Mouse (Mus musculus) lung, embryonic 14.5 days (tissue): ENCODE results near the gene Fgfr3. TPM values are rescaled to one million over a fixed set of nuclear protein-coding genes. Genes with fewer than 3 reads are reported as not detected.

Experiments
- ATAC-seq: fragments of 200-750 bp; cut with Nextera tagmentation; 2 replicates; pipeline ENCODE4 v1.8.0; 2017; ENCODE audit warnings: mild to moderate bottlenecking, moderate TSS enrichment, moderate library complexity; ENCODE audit not compliant: insufficient read depth
- DNase-seq: peaks from one replicate; pipeline ENCODE4 v3.0.0-alpha.2; 2015
- H3K27ac ChIP-seq: fragments of 300-500 bp; sonication (generic); 2 replicates; pipeline ENCODE4 v1.5.1; 2014; ENCODE audit warnings: low read depth, mild to moderate bottlenecking, moderate library complexity
- H3K27me3 ChIP-seq: fragments of 300-500 bp; sonication (generic); 2 replicates; pipeline ENCODE4 v1.6.1; 2014; ENCODE audit warnings: low read length, control low read depth; ENCODE audit not compliant: insufficient read depth
- H3K36me3 ChIP-seq: fragments of 300-500 bp; sonication (generic); 2 replicates; pipeline ENCODE4 v1.6.1; 2014; ENCODE audit warnings: control low read depth; ENCODE audit not compliant: insufficient read depth
- H3K4me1 ChIP-seq: fragments of 300-500 bp; sonication (generic); 2 replicates; pipeline ENCODE4 v1.6.1; 2014; ENCODE audit warnings: antibody characterized with exemption, control low read depth; ENCODE audit not compliant: insufficient read depth
- H3K4me2 ChIP-seq: fragments of 300-500 bp; sonication (generic); 2 replicates; pipeline ENCODE4 v1.6.1; 2014; ENCODE audit warnings: mild to moderate bottlenecking
- H3K4me3 ChIP-seq: fragments of 300-500 bp; sonication (generic); 2 replicates; pipeline ENCODE4 v1.5.1; 2014; ENCODE audit warnings: low read depth, low read length
- H3K9ac ChIP-seq: fragments of 300-500 bp; sonication (generic); 2 replicates; pipeline ENCODE4 v1.6.1; 2014
- H3K9me3 ChIP-seq: fragments of 300-500 bp; sonication (generic); 2 replicates; pipeline ENCODE4 v1.6.1; 2016; ENCODE audit warnings: low read depth, low read length, control low read depth
- CTCF ChIP-seq: IDR thresholded peaks from 2 replicates; pipeline ENCODE4 v1.5.1; 2016; ENCODE audit warnings: antibody characterized with exemption, low read depth
- WGBS: fragments of 180-500 bp; shearing (Covaris S2); extraction: QIAGEN DNeasy Blood & Tissue Kit; methylation state at CpG from one replicate; pipeline ENCODE4 v1.1.7; 2014; 5-methylcytosine and 5-hydroxymethylcytosine counted together
- polyA plus RNA-seq: library from polyadenylated mRNA; unstranded; fragments of >200 nt; fragmentation: Nextera tagmentation; extraction: Ambion mirVana; gene quantifications from 2 replicates; pipeline ENCODE4 v1.2.1, GENCODE M21; 2014

The Fgfr3 gene
- polyA plus RNA-seq = 51.0 and 52.5 TPM in 2 replicates

- WGBS = under 1% methylated on average over 68 of the region's 73 CpGs
- H3K36me3 ChIP-seq = peaks cover 8% of the 10 kb centered on the region
- H3K4me1 ChIP-seq = peaks cover 32% of the 10 kb centered on the region
- H3K4me2 ChIP-seq = peak within 1 kb of the TSS; percentile 96
- peak; percentile 91 for DNase-seq
- ATAC-seq = peak; percentile 79
- no peak for TF ChIP-seq CTCF
- H3K27me3 ChIP-seq = peaks cover 17% of the 10 kb centered on the region; the same call in 1 of the 2 replicates
- peak within 1 kb of the TSS; percentile 90 for H3K4me3 ChIP-seq
- no peaks in the 10 kb centered on the region for H3K9me3 ChIP-seq
- H3K27ac ChIP-seq = peak within 1 kb of the TSS; percentile 72
- H3K9ac ChIP-seq = peak within 1 kb of the TSS; percentile 81
Observed at GRCm38 (mm10) chr5:33721541-33722265, at the start of gene Fgfr3. TSS of gene Fgfr3 (plus strand) at chr5:33721674.

- H3K27ac ChIP-seq = no peak overlapping the region; the same call in 1 of the 2 replicates
Observed at GRCm38 (mm10) chr5:33674439-33674838, 47.0 kb upstream of the Fgfr3 start.

GRCm38 (mm10) chr5:33675964-33676363, 45.5 kb upstream of the Fgfr3 start:
- H3K4me3 ChIP-seq = no peak overlapping the region
- no peak overlapping the region for H3K4me2 ChIP-seq
- no peak overlapping the region for H3K9ac ChIP-seq
- peaks cover 27% of the 10 kb centered on the region for H3K36me3 ChIP-seq
- H3K27ac ChIP-seq = no peak overlapping the region
- H3K27me3 ChIP-seq = no peaks in the 10 kb centered on the region
- 0% methylated on average over 1 of the region's 1 CpGs for WGBS
- peak; percentile 82 for TF ChIP-seq CTCF
- no peaks in the 10 kb centered on the region for H3K9me3 ChIP-seq
- DNase-seq (peak; percentile 85), ATAC-seq (peak; percentile 23; the same call in 1 of the 2 replicates)
- no peaks in the 10 kb centered on the region for H3K4me1 ChIP-seq

More at GRCm38 (mm10) chr5:33674439-33674838, 47.0 kb upstream of the Fgfr3 start:
- Histone ChIP-seq H3K36me3 (peaks cover 42% of the 10 kb centered on the region), H3K27me3 (no peaks in the 10 kb centered on the region), H3K4me2 (no peak overlapping the region), H3K4me3 (no peak overlapping the region), H3K4me1 (no peaks in the 10 kb centered on the region), H3K9me3 (no peaks in the 10 kb centered on the region), H3K9ac (peak overlapping the region; percentile 9; the same call in 1 of the 2 replicates)
- no peak for DNase-seq
- 70% methylated on average over 3 of the region's 3 CpGs for WGBS
- no peak for TF ChIP-seq CTCF
- ATAC-seq = peak; percentile 27; the same call in 1 of the 2 replicates

GRCm38 (mm10) chr5:33678244-33678643, 43.2 kb upstream of the Fgfr3 start:
- no peak overlapping the region for H3K4me3 ChIP-seq
- no peaks in the 10 kb centered on the region for H3K27me3 ChIP-seq
- WGBS = 44% methylated on average over 5 of the region's 5 CpGs
- no peak overlapping the region for H3K4me2 ChIP-seq
- peak; percentile 53 for DNase-seq
- no peak for ATAC-seq
- peak overlapping the region; percentile 61; the same call in 1 of the 2 replicates for H3K27ac ChIP-seq
- no peak for TF ChIP-seq CTCF
- no peaks in the 10 kb centered on the region for H3K4me1 ChIP-seq
- peaks cover 5% of the 10 kb centered on the region; the same call in 1 of the 2 replicates for H3K36me3 ChIP-seq
- no peak overlapping the region for H3K9ac ChIP-seq
- no peaks in the 10 kb centered on the region for H3K9me3 ChIP-seq

- TF ChIP-seq CTCF = no peak
- Histone ChIP-seq H3K27ac (no peak overlapping the region), H3K4me1 (no peaks in the 10 kb centered on the region), H3K4me2 (no peak overlapping the region), H3K36me3 (no peaks in the 10 kb centered on the region), H3K27me3 (no peaks in the 10 kb centered on the region), H3K9me3 (no peaks in the 10 kb centered on the region), H3K9ac (no peak overlapping the region), H3K4me3 (no peak overlapping the region)
- DNase-seq = no peak
- ATAC-seq = no peak
- WGBS = 57% methylated on average over 3 of the region's 3 CpGs
Observed at GRCm38 (mm10) chr5:33681044-33681443, 40.4 kb upstream of the Fgfr3 start.

- ATAC-seq (no peak), DNase-seq (no peak)
- Histone ChIP-seq H3K4me3 (no peak overlapping the region), H3K36me3 (no peaks in the 10 kb centered on the region), H3K27ac (no peak overlapping the region), H3K4me2 (no peak overlapping the region), H3K9me3 (no peaks in the 10 kb centered on the region), H3K27me3 (no peaks in the 10 kb centered on the region), H3K9ac (no peak overlapping the region), H3K4me1 (no peaks in the 10 kb centered on the region)
- WGBS = 73% methylated on average over 15 of the region's 15 CpGs
- TF ChIP-seq CTCF = no peak
Observed at GRCm38 (mm10) chr5:33681611-33682388, 39.7 kb upstream of the Fgfr3 start.

- TF ChIP-seq CTCF = no peak
- ATAC-seq = no peak
Observed at GRCm38 (mm10) chr5:33682963-33683362, 38.5 kb upstream of the Fgfr3 start.

More at GRCm38 (mm10) chr5:33682963-33683362, 38.5 kb upstream of the Fgfr3 start:
- no peak overlapping the region for H3K4me3 ChIP-seq
- no peaks in the 10 kb centered on the region for H3K36me3 ChIP-seq
- H3K4me1 ChIP-seq = no peaks in the 10 kb centered on the region
- no peak overlapping the region for H3K9ac ChIP-seq
- H3K27me3 ChIP-seq = no peaks in the 10 kb centered on the region
- no peak overlapping the region for H3K27ac ChIP-seq
- WGBS = 85% methylated on average over 4 of the region's 4 CpGs
- H3K9me3 ChIP-seq = no peaks in the 10 kb centered on the region
- DNase-seq = no peak
- no peak overlapping the region for H3K4me2 ChIP-seq
